Mouse (Mus musculus): ENCODE results near the gene Atp6v1c2. TPM values are rescaled to one million over a fixed set of nuclear protein-coding genes. Genes with fewer than 3 reads are reported as not detected.
A peak's percentile ranks its signal among the peaks of the same experiment; 100 is the strongest.

Atp6v1c2 gene
- 6.1 and 8.0 TPM in 2 replicates for polyA plus RNA-seq (2015; fragmentation: Nextera tagmentation; extraction: Ambion mirVana)

DNA sequence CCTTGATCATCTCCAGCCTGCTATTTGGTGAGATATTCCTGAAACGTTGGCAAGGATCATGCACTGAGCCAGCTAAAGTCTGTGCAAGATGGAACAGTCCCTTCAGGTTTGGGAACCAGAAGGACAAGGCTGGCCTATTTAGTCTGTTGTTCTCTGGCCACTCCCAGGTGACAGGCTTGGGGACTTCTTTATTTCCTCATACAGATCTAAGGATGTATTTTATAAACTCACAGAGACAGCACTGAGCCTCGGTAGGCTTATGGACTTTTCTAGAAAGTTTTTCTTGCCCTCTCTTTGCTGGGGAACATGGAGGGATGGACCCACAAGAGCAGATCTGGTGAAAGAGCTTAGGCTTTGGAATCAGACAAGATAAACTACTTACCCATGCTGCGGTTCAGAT, at the start of gene Atp6v1c2:
Atp6v1c2 (minus strand) TSS at position 101 of the 400 bp plus-strand sequence.
- no peak within 1 kb of the TSS for H3K4me3 ChIP-seq (ENCODE audit: low read length)
- no peak within 1 kb of the TSS for H3K9ac ChIP-seq (ENCODE audit: low read length)
- no peak within 1 kb of the TSS for H3K4me2 ChIP-seq (ENCODE audit: low read depth, low read length)
- ATAC-seq (ENCODE audit: low read depth): no peak
- no peaks in the 10 kb centered on the region; the same call in 1 of the 2 replicates for H3K4me1 ChIP-seq (replicated peaks; ENCODE audit: control insufficient read depth, insufficient read depth, low read length)
- H3K9me3 ChIP-seq (ENCODE audit: control insufficient read depth, low read length): no peaks in the 10 kb centered on the region
- H3K36me3 ChIP-seq (ENCODE audit: control insufficient read depth, insufficient read depth, low read length): no peaks in the 10 kb centered on the region
- H3K27ac ChIP-seq (ENCODE audit: low read length): no peak within 1 kb of the TSS
- H3K27me3 ChIP-seq (ENCODE audit: control insufficient read depth, insufficient read depth, low read depth, low read length): peaks cover 12% of the 10 kb centered on the region
- 54% methylated on average over 3 of the region's 3 CpGs for WGBS

DNA sequence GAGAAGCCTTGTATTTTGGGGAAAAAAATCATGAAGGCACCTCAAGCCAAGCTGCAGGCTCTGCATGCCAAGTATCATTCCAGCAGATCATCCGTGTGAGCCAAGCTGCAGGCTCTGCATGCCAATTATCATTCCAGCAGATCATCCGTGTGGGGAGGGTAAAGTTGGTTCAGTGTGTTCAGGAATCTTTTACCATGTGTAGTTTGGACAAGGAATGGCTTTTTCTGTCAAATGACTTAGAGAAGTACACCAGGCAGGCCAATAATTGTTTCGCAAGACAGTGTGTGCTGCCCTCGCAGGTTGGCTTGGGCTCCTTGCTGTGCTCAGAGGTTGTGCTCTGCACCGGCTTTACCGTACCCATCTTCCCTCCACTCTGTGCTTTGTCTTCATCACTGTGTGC, 47.4 kb upstream of the Atp6v1c2 start:
- 88% methylated on average over 6 of the region's 6 CpGs for WGBS
- Histone ChIP-seq H3K9me3 (ENCODE audit: control insufficient read depth, low read length) (no peaks in the 10 kb centered on the region), H3K36me3 (ENCODE audit: control insufficient read depth, insufficient read depth, low read length) (peaks cover 13% of the 10 kb centered on the region), H3K27ac (ENCODE audit: low read length) (no peak overlapping the region), H3K4me2 (ENCODE audit: low read depth, low read length) (no peak overlapping the region), H3K9ac (ENCODE audit: low read length) (no peak overlapping the region), H3K27me3 (ENCODE audit: control insufficient read depth, insufficient read depth, low read depth, low read length) (no peaks in the 10 kb centered on the region), H3K4me3 (ENCODE audit: low read length) (no peak overlapping the region), H3K4me1 (replicated peaks; ENCODE audit: control insufficient read depth, insufficient read depth, low read length) (no peaks in the 10 kb centered on the region)
- ATAC-seq (ENCODE audit: low read depth): no peak

DNA sequence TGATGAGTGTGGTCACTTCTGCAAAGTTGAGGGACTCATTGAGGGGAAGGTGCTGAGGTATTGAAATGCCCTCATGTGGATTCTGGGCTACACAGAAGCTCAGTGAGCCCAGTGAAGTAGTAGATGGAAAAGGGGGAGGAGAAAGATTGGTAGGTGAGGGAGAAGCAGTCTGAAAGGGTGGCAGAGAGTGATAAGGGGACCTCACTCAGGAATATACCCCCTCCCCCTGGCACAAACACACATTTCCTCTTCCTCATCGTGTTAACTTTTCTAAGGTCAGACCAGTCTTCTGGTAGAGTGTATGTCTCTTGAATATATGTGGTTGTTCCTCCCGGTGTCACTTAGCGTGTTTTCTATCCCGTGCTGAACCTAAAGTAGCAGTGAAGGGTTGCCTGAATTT, 46.1 kb upstream of the Atp6v1c2 start:
- ATAC-seq (ENCODE audit: low read depth): no peak
- Histone ChIP-seq H3K9ac (ENCODE audit: low read length) (no peak overlapping the region), H3K9me3 (ENCODE audit: control insufficient read depth, low read length) (no peaks in the 10 kb centered on the region), H3K27me3 (ENCODE audit: control insufficient read depth, insufficient read depth, low read depth, low read length) (no peaks in the 10 kb centered on the region), H3K4me3 (ENCODE audit: low read length) (no peak overlapping the region), H3K4me1 (replicated peaks; ENCODE audit: control insufficient read depth, insufficient read depth, low read length) (no peaks in the 10 kb centered on the region), H3K4me2 (ENCODE audit: low read depth, low read length) (no peak overlapping the region), H3K36me3 (ENCODE audit: control insufficient read depth, insufficient read depth, low read length) (peaks cover 17% of the 10 kb centered on the region), H3K27ac (ENCODE audit: low read length) (no peak overlapping the region)
- WGBS: 82% methylated on average over 4 of the region's 4 CpGs

DNA sequence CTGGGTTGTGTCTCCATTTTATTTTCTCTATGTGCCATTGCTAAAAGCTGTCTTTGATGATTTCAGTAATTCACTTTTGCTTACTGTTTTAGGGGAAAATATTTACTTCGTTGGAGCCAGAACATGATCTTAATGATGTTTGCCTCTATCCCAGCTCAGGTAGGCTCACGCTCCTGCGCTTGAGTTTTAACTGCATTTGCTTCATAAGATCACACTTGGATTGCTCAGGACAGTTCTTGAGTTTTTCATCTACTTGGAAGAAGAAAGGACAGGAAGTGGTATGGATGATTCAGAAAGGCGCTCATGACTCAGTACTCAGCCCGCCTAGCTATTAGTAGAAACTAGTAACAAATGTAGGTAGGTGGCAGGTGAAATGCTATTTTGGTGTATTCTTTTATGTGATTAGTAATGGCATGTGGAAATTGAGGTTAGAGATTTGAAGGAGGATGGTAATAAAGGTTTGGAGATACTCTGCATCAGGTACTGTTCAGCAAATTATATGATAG, 44.4 kb upstream of the Atp6v1c2 start:
- H3K27ac ChIP-seq (ENCODE audit: low read length): no peak overlapping the region
- no peak overlapping the region for H3K9ac ChIP-seq (ENCODE audit: low read length)
- H3K36me3 ChIP-seq (ENCODE audit: control insufficient read depth, insufficient read depth, low read length): peaks cover 26% of the 10 kb centered on the region
- WGBS: 97% methylated on average over 5 of the region's 5 CpGs
- H3K9me3 ChIP-seq (ENCODE audit: control insufficient read depth, low read length): no peaks in the 10 kb centered on the region
- H3K27me3 ChIP-seq (ENCODE audit: control insufficient read depth, insufficient read depth, low read depth, low read length): no peaks in the 10 kb centered on the region
- ATAC-seq (ENCODE audit: low read depth): no peak
- H3K4me2 ChIP-seq (ENCODE audit: low read depth, low read length): no peak overlapping the region
- no peaks in the 10 kb centered on the region for H3K4me1 ChIP-seq (replicated peaks; ENCODE audit: control insufficient read depth, insufficient read depth, low read length)
- H3K4me3 ChIP-seq (ENCODE audit: low read length): no peak overlapping the region

DNA sequence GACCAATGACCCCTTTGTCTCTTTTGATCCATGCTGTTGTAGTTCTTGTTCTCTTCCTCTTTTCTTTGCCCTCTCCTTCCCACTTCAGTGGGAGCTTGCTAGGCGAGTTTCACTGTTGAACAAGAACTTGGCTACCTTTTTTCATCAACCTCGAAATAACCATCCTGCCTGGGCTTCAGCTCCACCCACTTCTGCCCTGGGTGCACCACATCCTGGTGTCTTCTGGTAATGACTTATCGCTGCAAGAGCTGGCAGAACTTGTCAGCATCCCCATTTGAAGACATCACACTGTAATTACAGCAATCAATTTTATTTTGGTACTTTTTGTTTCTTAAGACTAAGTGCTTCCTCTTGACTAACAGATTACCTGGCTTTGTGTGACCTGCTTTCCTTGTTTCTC, 43.5 kb upstream of the Atp6v1c2 start:
- Histone ChIP-seq H3K27me3 (ENCODE audit: control insufficient read depth, insufficient read depth, low read depth, low read length) (no peaks in the 10 kb centered on the region), H3K9ac (ENCODE audit: low read length) (no peak overlapping the region), H3K9me3 (ENCODE audit: control insufficient read depth, low read length) (no peaks in the 10 kb centered on the region), H3K4me3 (ENCODE audit: low read length) (no peak overlapping the region), H3K36me3 (ENCODE audit: control insufficient read depth, insufficient read depth, low read length) (peaks cover 30% of the 10 kb centered on the region), H3K4me2 (ENCODE audit: low read depth, low read length) (no peak overlapping the region), H3K27ac (ENCODE audit: low read length) (no peak overlapping the region), H3K4me1 (replicated peaks; ENCODE audit: control insufficient read depth, insufficient read depth, low read length) (no peaks in the 10 kb centered on the region)
- no peak for ATAC-seq (ENCODE audit: low read depth)
- 71% methylated on average over 3 of the region's 3 CpGs for WGBS

DNA sequence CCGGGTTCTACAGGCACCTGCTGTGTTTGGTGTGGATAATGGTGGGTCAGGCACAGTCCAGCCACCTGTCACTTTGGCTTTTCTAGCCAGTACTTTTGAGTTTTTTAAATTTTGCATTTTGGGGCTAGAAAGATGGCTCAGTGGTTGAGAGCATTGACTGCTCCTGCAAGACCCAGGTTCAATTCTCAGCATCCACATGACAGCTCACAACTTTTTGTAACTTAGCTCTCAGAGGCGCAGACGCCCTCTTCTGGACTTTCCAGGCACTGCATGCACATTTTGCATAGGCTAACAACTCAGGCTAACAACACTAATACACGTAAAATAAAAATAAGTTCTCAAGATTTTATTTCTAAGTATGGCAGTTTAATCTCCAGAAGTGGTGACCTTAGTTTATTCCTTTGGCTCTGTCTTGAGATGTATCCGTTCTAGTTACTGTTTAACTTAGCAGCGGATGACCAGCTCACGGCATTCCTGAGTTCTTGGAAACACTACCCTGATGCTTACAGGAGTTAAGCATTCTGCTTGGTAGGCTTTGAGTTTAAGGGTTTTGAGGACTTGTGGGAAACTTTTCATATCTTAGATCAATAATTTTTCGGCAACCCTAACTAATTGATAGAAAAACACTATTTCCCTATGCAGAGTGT, 42.6 kb upstream of the Atp6v1c2 start:
- no peak for ATAC-seq (ENCODE audit: low read depth)
- Histone ChIP-seq H3K9ac (ENCODE audit: low read length) (no peak overlapping the region), H3K27ac (ENCODE audit: low read length) (no peak overlapping the region), H3K4me1 (replicated peaks; ENCODE audit: control insufficient read depth, insufficient read depth, low read length) (no peaks in the 10 kb centered on the region), H3K27me3 (ENCODE audit: control insufficient read depth, insufficient read depth, low read depth, low read length) (no peaks in the 10 kb centered on the region), H3K4me2 (ENCODE audit: low read depth, low read length) (no peak overlapping the region), H3K4me3 (ENCODE audit: low read length) (no peak overlapping the region), H3K36me3 (ENCODE audit: control insufficient read depth, insufficient read depth, low read length) (peaks cover 27% of the 10 kb centered on the region), H3K9me3 (ENCODE audit: control insufficient read depth, low read length) (no peaks in the 10 kb centered on the region)
- WGBS: 83% methylated on average over 8 of the region's 8 CpGs

DNA sequence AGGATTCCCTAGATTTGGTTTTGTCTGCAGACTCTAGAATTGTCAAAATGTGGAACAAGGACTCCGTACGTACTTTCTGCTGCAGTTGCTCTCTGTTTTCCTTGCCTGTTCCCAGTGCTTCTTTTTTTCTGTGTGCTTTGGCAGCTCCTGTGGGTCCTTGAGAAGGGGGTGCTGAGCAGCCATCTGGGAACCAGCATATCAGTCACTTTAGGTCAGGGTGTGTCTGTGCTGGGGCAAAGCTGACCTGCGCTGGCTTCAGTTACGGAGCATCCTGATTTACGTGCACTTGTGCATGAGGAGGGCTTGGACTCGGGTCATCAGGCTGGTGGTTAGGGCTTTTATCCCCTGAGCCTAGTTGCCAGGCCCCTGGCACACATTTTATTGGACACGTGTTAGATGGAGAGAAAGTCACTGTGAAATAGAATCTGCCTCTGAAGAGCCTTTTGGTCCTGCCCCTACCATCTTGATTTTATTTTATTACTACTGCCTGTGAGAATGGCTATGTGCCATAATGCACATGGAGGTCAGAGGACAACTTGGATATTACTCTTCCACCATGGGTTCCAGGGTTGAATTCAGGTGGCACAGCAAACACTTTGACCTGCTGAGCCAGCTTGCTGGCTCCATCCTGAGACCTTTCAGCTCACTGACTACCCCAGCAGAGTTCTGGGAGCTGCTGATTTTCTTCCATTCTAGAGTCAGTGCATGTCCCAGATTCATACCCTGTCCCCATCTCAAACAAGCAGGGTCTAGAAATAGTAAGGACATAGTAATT, 40.6 kb upstream of the Atp6v1c2 start:
- H3K9me3 ChIP-seq (ENCODE audit: control insufficient read depth, low read length): no peaks in the 10 kb centered on the region
- 92% methylated on average over 7 of the region's 7 CpGs for WGBS
- H3K4me1 ChIP-seq (replicated peaks; ENCODE audit: control insufficient read depth, insufficient read depth, low read length): no peaks in the 10 kb centered on the region
- no peak overlapping the region for H3K4me3 ChIP-seq (ENCODE audit: low read length)
- no peak overlapping the region for H3K4me2 ChIP-seq (ENCODE audit: low read depth, low read length)
- H3K27me3 ChIP-seq (ENCODE audit: control insufficient read depth, insufficient read depth, low read depth, low read length): no peaks in the 10 kb centered on the region
- H3K36me3 ChIP-seq (ENCODE audit: control insufficient read depth, insufficient read depth, low read length): peaks cover 25% of the 10 kb centered on the region
- ATAC-seq (ENCODE audit: low read depth): no peak
- no peak overlapping the region for H3K27ac ChIP-seq (ENCODE audit: low read length)
- no peak overlapping the region for H3K9ac ChIP-seq (ENCODE audit: low read length)

DNA sequence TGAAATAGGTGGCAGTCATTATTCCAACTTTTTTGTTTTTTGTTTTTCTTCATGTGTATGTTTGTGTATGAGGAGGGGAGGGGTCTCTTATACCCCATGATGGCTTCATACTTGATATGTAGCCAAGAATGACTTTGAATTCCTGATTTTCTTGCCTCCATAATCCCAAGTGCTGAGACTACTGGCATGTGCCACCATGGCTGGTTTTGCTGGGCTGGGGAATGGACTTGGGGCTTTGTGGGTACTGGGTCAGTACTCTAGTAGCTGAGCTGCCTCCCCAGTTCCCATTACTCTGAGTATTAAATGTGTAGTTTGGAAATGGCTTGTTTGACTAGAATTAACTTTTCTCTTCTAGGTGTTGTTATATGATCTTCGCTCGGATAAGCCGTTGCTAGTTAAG, 40.0 kb upstream of the Atp6v1c2 start:
- Histone ChIP-seq H3K4me3 (ENCODE audit: low read length) (no peak overlapping the region), H3K36me3 (ENCODE audit: control insufficient read depth, insufficient read depth, low read length) (peaks cover 27% of the 10 kb centered on the region), H3K4me1 (replicated peaks; ENCODE audit: control insufficient read depth, insufficient read depth, low read length) (no peaks in the 10 kb centered on the region), H3K27ac (ENCODE audit: low read length) (no peak overlapping the region), H3K9ac (ENCODE audit: low read length) (no peak overlapping the region), H3K4me2 (ENCODE audit: low read depth, low read length) (no peak overlapping the region), H3K9me3 (ENCODE audit: control insufficient read depth, low read length) (no peaks in the 10 kb centered on the region), H3K27me3 (ENCODE audit: control insufficient read depth, insufficient read depth, low read depth, low read length) (no peaks in the 10 kb centered on the region)
- no peak for ATAC-seq (ENCODE audit: low read depth)
- 95% methylated on average over 3 of the region's 3 CpGs for WGBS

DNA sequence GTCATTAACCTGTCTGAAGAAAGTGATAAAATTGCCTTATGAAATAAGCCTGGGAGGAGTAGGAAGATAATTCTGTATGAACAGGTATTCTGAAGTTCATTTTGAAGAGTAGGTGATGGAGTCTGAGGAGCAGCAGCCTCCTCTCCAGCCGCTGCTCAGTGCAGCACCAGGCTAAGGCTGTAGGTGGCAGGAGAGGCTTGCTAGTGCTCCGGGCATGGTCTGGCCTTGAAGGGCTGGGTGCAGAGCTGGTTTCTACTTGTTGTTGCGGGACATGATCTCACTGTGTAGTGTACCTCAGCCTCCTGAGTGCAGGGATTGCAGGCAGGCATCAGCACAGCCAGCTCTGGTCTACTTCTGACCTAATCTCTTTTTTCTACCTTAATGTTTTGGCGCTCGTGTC, 37.8 kb upstream of the Atp6v1c2 start:
- H3K4me1 ChIP-seq (replicated peaks; ENCODE audit: control insufficient read depth, insufficient read depth, low read length): no peaks in the 10 kb centered on the region
- H3K9ac ChIP-seq (ENCODE audit: low read length): no peak overlapping the region
- no peaks in the 10 kb centered on the region for H3K27me3 ChIP-seq (ENCODE audit: control insufficient read depth, insufficient read depth, low read depth, low read length)
- H3K4me2 ChIP-seq (ENCODE audit: low read depth, low read length): no peak overlapping the region
- peak; percentile 78 for ATAC-seq (ENCODE audit: low read depth)
- 68% methylated on average over 5 of the region's 5 CpGs for WGBS
- no peak overlapping the region for H3K4me3 ChIP-seq (ENCODE audit: low read length)
- peaks cover 40% of the 10 kb centered on the region for H3K36me3 ChIP-seq (ENCODE audit: control insufficient read depth, insufficient read depth, low read length)
- H3K9me3 ChIP-seq (ENCODE audit: control insufficient read depth, low read length): no peaks in the 10 kb centered on the region
- H3K27ac ChIP-seq (ENCODE audit: low read length): no peak overlapping the region
